Mouse (Mus musculus) hindbrain, postnatal 0 days (tissue): Measurements from ENCODE around the gene Ccdc60. TPM values are rescaled to one million over a fixed set of nuclear protein-coding genes. Genes with fewer than 3 reads are reported as not detected.

Source experiments
- ATAC-seq: fragments of 200-750 bp; cut with Nextera tagmentation; 2 replicates; pipeline ENCODE4 v1.8.0; 2017; ENCODE audit warnings: mild to moderate bottlenecking, moderate TSS enrichment, moderate library complexity
- DNase-seq: peaks from one replicate; pipeline ENCODE4 v3.0.0-alpha.2; 2015; ENCODE audit warnings: low spot score
- H3K27ac ChIP-seq: fragments of 300-500 bp; sonication (generic); 2 replicates; pipeline ENCODE4 v1.5.1; 2014; ENCODE audit warnings: mild to moderate bottlenecking
- H3K27me3 ChIP-seq: fragments of 300-500 bp; sonication (generic); 2 replicates; pipeline ENCODE4 v1.6.1; 2014; ENCODE audit warnings: low read length, mixed read lengths; ENCODE audit not compliant: insufficient read depth
- H3K36me3 ChIP-seq: fragments of 300-500 bp; sonication (generic); 2 replicates; pipeline ENCODE4 v1.6.1; 2014; ENCODE audit warnings: low read length, mixed read lengths; ENCODE audit not compliant: insufficient read depth
- H3K4me1 ChIP-seq: fragments of 300-500 bp; sonication (generic); 2 replicates; pipeline ENCODE4 v1.6.1; 2014; ENCODE audit warnings: antibody characterized with exemption, low read length, mixed read lengths; ENCODE audit not compliant: insufficient read depth
- H3K4me2 ChIP-seq: fragments of 300-500 bp; sonication (generic); 2 replicates; pipeline ENCODE4 v1.6.1; 2014; ENCODE audit warnings: low read depth, mild to moderate bottlenecking, low read length, moderate library complexity, mixed read lengths
- H3K4me3 ChIP-seq: fragments of 300-500 bp; sonication (generic); 2 replicates; pipeline ENCODE4 v1.5.1; 2014; ENCODE audit warnings: low read length
- H3K9ac ChIP-seq: fragments of 300-500 bp; sonication (generic); replicated peaks from 2 replicates; pipeline ENCODE4 v1.6.1; 2014; ENCODE audit warnings: mild to moderate bottlenecking, low read length, moderate library complexity, mixed read lengths
- H3K9me3 ChIP-seq: fragments of 300-500 bp; sonication (generic); 2 replicates; pipeline ENCODE4 v1.6.1; 2016; ENCODE audit warnings: low read length, mixed read lengths
- CTCF ChIP-seq: IDR thresholded peaks from 2 replicates; pipeline ENCODE4 v1.5.1; 2016; ENCODE audit warnings: antibody characterized with exemption, control low read depth, low read depth
- WGBS: fragments of 180-500 bp; shearing (Covaris S2); extraction: QIAGEN DNeasy Blood & Tissue Kit; methylation state at CpG from one replicate; pipeline ENCODE4 v1.1.7; 2014; 5-methylcytosine and 5-hydroxymethylcytosine counted together
- polyA plus RNA-seq: library from polyadenylated mRNA; unstranded; fragments of >200 nt; fragmentation: Nextera tagmentation; extraction: Ambion mirVana; gene quantifications from 2 replicates; pipeline ENCODE4 v1.2.1, GENCODE M21; 2015
- total RNA-seq: library from RNA; depleted of rRNA; stranded (reverse); fragments of >200 nt; gene quantifications from 2 replicates; pipeline ENCODE4 v1.2.3, GENCODE M21; 2014

The Ccdc60 gene
- total and polyA plus RNA-seq, 2 experiments from 2014 or later, result 0.73 to 2.3 TPM

DNA sequence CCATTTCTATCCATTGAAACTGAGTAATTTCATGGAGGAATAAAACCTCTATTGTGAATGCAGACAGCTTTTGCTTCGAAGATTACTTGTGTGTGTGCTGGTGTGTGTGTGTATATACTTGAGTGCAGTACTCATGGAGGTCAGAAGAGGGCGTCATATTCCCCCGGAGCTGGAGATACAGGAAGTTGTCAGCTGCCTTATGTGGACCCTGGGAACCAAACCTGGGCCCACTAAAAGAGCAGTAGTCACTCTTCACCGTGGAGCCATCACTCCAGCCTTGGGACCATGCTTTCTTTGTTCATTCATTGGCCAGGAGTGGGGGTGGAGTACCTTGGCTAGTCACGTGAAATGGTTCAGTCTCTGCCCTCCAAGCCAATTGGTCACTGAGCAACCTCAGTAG is 1.8 kb upstream of the Ccdc60 start:
- no peak for TF ChIP-seq CTCF
- no peaks in the 10 kb centered on the region for H3K27me3 ChIP-seq
- no peak overlapping the region for H3K9ac ChIP-seq
- peaks cover 13% of the 10 kb centered on the region; the same call in 1 of the 2 replicates for H3K4me1 ChIP-seq
- DNase-seq (no peak), ATAC-seq (no peak)
- 87% methylated on average over 5 of the region's 5 CpGs for WGBS
- H3K27ac ChIP-seq, result no peak overlapping the region
- H3K36me3 ChIP-seq, result no peaks in the 10 kb centered on the region
- no peaks in the 10 kb centered on the region for H3K9me3 ChIP-seq
- no peak overlapping the region for H3K4me3 ChIP-seq
- H3K4me2 ChIP-seq, result no peak overlapping the region

DNA sequence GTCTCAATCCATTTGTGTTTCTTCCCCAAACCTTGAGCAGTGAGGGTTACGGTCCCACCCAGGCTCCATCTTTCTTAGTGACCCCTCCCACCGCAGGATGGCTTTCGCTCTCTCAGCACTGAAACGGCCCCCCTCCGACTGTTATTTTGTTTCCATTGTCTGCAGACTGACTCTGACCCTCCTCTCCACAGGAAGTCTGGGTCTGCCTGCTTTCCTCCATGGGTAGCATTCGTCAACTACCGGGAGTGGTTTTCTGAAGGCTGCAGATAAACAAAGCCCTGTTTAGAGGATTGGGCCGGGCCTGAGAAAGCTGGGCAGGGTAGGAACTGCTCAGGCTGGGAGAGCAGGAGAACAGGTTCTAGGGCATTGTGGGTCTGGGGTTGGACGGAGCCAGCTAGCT is 1.1 kb upstream of the Ccdc60 start:
- ATAC-seq (no peak), DNase-seq (no peak)
- no peak overlapping the region for H3K9ac ChIP-seq
- peak overlapping the region; percentile 47 for H3K4me2 ChIP-seq
- no peak overlapping the region for H3K4me3 ChIP-seq
- 8% methylated on average over 9 of the region's 9 CpGs for WGBS
- no peak for TF ChIP-seq CTCF
- H3K27ac ChIP-seq, result no peak overlapping the region
- H3K9me3 ChIP-seq, result no peaks in the 10 kb centered on the region
- H3K27me3 ChIP-seq, result no peaks in the 10 kb centered on the region
- no peaks in the 10 kb centered on the region for H3K36me3 ChIP-seq
- peaks cover 15% of the 10 kb centered on the region; the same call in 1 of the 2 replicates for H3K4me1 ChIP-seq

DNA sequence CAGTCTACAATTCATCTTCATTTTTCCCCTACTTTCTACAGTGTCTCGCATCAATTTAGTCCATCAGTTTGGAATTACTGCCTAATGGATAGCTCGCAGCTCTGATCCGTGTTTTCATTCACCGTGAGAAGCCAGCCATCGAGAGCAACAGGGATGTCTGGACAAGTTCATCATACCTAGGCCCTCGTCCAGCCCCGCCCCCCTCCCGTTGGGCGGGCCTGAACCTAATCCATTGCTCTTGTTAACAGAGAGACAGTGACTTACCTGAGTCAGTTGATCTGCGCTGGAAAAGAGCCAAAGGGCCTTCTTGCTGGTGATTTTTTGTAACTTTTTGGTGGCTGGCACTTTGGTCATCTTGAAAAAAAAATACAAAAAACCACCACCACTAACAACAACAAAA is 602 bp downstream of the Ccdc60 start:
- Histone ChIP-seq H3K9me3 (no peaks in the 10 kb centered on the region), H3K4me3 (no peak overlapping the region), H3K27ac (no peak overlapping the region), H3K4me1 (peaks cover 15% of the 10 kb centered on the region; the same call in 1 of the 2 replicates), H3K27me3 (no peaks in the 10 kb centered on the region), H3K9ac (no peak overlapping the region), H3K4me2 (0 out of 2 replicates have a peak overlapping the region, but pooled peaks have one; percentile 8), H3K36me3 (no peaks in the 10 kb centered on the region)
- no peak for DNase-seq
- ATAC-seq, result no peak
- no peak for TF ChIP-seq CTCF
- WGBS, result 40% methylated on average over 10 of the region's 10 CpGs

DNA sequence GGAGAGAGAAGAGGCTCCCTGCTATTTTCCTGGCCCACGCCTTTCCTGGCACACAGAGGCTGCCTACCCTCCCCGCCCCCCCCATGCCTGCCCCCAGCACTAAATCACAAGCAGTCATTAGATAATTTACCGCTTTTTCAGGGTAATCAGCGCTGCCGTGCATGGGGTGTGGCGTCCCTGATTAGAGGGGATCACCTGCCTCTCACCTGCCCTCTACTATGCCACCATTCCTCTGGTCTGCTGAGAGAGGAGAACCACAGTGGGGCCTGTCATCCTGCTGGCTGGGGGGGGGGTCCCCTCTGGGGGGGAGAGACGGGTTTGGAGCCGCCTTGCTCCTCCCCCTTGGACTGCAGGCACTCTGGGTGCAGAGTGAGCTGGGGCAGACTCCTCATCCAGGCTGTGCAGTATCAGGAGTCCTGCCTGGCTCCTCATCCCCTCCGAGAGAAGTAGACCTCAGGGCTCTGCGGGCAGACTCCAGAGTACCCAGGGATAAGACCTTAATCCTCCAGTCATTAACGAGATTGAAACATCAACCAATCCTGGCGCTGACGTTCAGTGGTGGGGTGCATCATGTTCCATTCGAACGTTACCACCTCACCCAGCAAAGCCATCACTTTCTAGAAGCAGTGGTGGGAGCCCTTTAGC is 3.1 kb downstream of the Ccdc60 start:
- ATAC-seq, result no peak

DNA sequence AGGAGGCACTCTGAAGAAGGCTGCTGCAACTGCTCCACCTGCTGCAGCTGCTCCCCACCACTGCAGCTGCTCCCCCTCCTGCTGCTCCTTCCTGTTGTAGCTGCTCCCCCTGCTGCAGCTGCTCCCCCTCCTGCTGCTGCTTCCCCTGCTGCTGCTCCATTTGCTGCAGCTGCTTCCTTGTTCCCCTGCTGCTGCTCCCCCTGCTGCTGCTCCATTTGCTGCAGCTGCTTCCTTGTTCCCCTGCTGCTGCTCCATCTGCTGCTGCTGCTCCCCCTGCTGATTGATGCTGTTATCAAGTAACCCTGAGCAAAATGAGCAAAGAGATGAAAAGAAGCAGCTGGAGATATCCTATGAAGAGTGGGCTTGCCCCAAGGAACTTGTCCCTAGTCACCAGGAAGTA is 8.3 kb downstream of the Ccdc60 start:
- Histone ChIP-seq H3K9me3 (no peaks in the 10 kb centered on the region), H3K4me1 (peaks cover 2% of the 10 kb centered on the region; the same call in 1 of the 2 replicates), H3K27me3 (no peaks in the 10 kb centered on the region), H3K4me3 (no peak overlapping the region), H3K36me3 (no peaks in the 10 kb centered on the region), H3K27ac (no peak overlapping the region), H3K9ac (no peak overlapping the region), H3K4me2 (no peak overlapping the region)
- ATAC-seq (no peak), DNase-seq (no peak)
- TF ChIP-seq CTCF, result peak; percentile 29

More for the DNA sequence above, 3.1 kb downstream of the Ccdc60 start:
- H3K27ac ChIP-seq, result no peak overlapping the region
- no peaks in the 10 kb centered on the region for H3K9me3 ChIP-seq
- H3K27me3 ChIP-seq, result no peaks in the 10 kb centered on the region
- WGBS, result 39% methylated on average over 15 of the region's 15 CpGs
- no peak for DNase-seq
- no peak overlapping the region for H3K9ac ChIP-seq
- no peak for TF ChIP-seq CTCF
- H3K4me3 ChIP-seq, result no peak overlapping the region
- H3K4me1 ChIP-seq, result peaks cover 15% of the 10 kb centered on the region; the same call in 1 of the 2 replicates
- H3K36me3 ChIP-seq, result no peaks in the 10 kb centered on the region
- H3K4me2 ChIP-seq, result no peak overlapping the region

DNA sequence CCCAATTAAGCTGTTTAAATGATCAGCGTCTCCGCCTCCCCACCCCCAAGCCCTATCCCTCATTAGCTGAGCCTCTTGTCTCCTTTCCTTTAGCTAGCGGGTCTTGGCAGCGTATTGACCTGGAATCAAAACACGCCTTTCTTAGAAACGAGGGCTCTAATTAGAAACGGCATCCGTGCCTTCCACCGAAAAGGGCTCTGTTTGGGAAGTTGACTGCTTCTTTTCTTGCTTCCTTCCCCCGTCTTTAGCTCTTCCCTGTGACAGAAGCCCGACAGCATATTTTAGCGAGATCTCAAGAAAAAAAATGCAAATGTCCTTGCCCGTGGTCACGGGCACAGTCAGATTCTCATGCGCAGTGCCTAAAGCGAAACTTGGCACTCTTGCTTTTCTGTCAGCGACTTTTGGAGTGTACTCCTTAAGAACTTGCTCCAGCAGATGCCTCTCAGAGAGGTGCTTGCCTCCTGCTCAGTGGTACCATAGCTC is 10.3 kb downstream of the Ccdc60 start:
- H3K4me1 ChIP-seq, result peaks cover 11% of the 10 kb centered on the region
- H3K4me3 ChIP-seq, result no peak overlapping the region
- 50% methylated on average over 17 of the region's 17 CpGs for WGBS
- no peak overlapping the region for H3K9ac ChIP-seq
- H3K9me3 ChIP-seq, result no peaks in the 10 kb centered on the region
- no peak for DNase-seq
- no peaks in the 10 kb centered on the region for H3K36me3 ChIP-seq
- ATAC-seq, result no peak
- H3K27ac ChIP-seq, result no peak overlapping the region
- no peaks in the 10 kb centered on the region for H3K27me3 ChIP-seq
- H3K4me2 ChIP-seq, result peak overlapping the region; percentile 37
- no peak for TF ChIP-seq CTCF

DNA sequence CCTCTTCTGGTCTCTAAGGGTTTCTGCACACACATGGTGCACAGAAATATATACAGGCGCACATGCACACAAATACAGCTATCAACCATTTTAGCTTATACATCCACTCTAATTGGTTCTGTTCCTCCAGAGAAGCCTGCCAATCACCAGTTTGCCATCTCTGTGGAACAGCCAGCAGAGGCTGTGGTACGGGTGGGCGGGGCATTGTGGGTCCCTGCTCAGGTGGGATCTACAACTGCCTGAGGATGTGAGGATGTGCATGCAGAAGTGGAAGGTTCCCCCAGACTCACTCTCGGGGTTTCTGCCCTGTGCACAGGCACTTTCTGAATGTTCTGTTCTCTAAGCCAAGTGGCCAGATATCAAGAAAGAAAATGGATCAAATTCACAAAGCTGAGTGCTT is 10.8 kb downstream of the Ccdc60 start:
- no peak for TF ChIP-seq CTCF
- Histone ChIP-seq H3K9ac (no peak overlapping the region), H3K27ac (no peak overlapping the region), H3K27me3 (no peaks in the 10 kb centered on the region), H3K36me3 (no peaks in the 10 kb centered on the region), H3K4me3 (no peak overlapping the region), H3K4me2 (no peak overlapping the region), H3K9me3 (no peaks in the 10 kb centered on the region), H3K4me1 (peaks cover 11% of the 10 kb centered on the region)
- ATAC-seq (no peak), DNase-seq (no peak)
- WGBS, result 89% methylated on average over 4 of the region's 4 CpGs
